Mouse (Mus musculus) ES-E14 (cell line): ENCODE measurements around the gene Ank3. TPM values are rescaled to one million over a fixed set of nuclear protein-coding genes. Genes with fewer than 3 reads are reported as not detected.

Source experiments
- DNase-seq: peaks from one replicate; pipeline ENCODE4 v3.0.0-alpha.2; 2013; ENCODE audit warnings: low read depth, low spot score
- H3K27ac ChIP-seq: 2 replicates; pipeline ENCODE4 v1.5.1; 2012; ENCODE audit warnings: low read depth, mild to moderate bottlenecking, low read length, moderate library complexity, mixed read lengths; ENCODE audit not compliant: poor library complexity, insufficient read depth, severe bottlenecking
- H3K36me3 ChIP-seq: 2 replicates; pipeline ENCODE4 v1.6.1; 2012; ENCODE audit warnings: mild to moderate bottlenecking, low read length, moderate library complexity, mixed read lengths; ENCODE audit not compliant: control insufficient read depth, poor library complexity, insufficient read depth, severe bottlenecking
- H3K4me1 ChIP-seq, 2 experiments: fragments of 150-350 bp in 1 of 2; sonication (generic) in 1 of 2; 2 replicates each; pipeline ENCODE4 v1.6.1; 2012; ENCODE audit warnings: low read length in 2 of 2, mild to moderate bottlenecking in 1 of 2, mixed read lengths in 1 of 2; ENCODE audit not compliant: control insufficient read depth in 2 of 2, insufficient read depth in 2 of 2, poor library complexity in 1 of 2
- H3K4me3 ChIP-seq, 2 experiments: fragments of 150-350 bp in 1 of 2; sonication (generic) in 1 of 2; 2 replicates each; pipeline ENCODE4 v1.5.1; 2012; ENCODE audit warnings: low read length in 2 of 2, low read depth in 1 of 2, mild to moderate bottlenecking in 1 of 2, mixed read lengths in 1 of 2; ENCODE audit not compliant: insufficient read depth in 1 of 2, poor library complexity in 1 of 2, severe bottlenecking in 1 of 2
- H3K9ac ChIP-seq: 2 replicates; pipeline ENCODE4 v1.6.1; 2012; ENCODE audit warnings: low read depth, mild to moderate bottlenecking, low read length, mixed read lengths; ENCODE audit not compliant: poor library complexity, insufficient read depth, severe bottlenecking
- H3K9me3 ChIP-seq: fragments of 150-350 bp; sonication (generic); 2 replicates; pipeline ENCODE4 v1.6.1; 2012; ENCODE audit warnings: low read depth, mild to moderate bottlenecking, low read length; ENCODE audit not compliant: control insufficient read depth, insufficient read depth
- CHD2 ChIP-seq: IDR thresholded peaks from 2 replicates; pipeline ENCODE4 v1.6.1; 2014; ENCODE audit warnings: mild to moderate bottlenecking, low read depth, low read length, inconsistent platforms
- HCFC1 ChIP-seq: IDR thresholded peaks from 2 replicates; pipeline ENCODE4 v1.6.1; 2012; ENCODE audit warnings: low read length, inconsistent platforms, borderline replicate concordance; ENCODE audit not compliant: insufficient read depth
- MAFK ChIP-seq: IDR thresholded peaks from 2 replicates; pipeline ENCODE4 v1.6.1; 2014; ENCODE audit warnings: mild to moderate bottlenecking, low read depth, low read length, inconsistent platforms; ENCODE audit not compliant: insufficient read depth
- ZC3H11A ChIP-seq: IDR thresholded peaks from 2 replicates; pipeline ENCODE4 v1.6.1; 2012; ENCODE audit warnings: low read depth, mild to moderate bottlenecking, inconsistent platforms, low read length, borderline replicate concordance
- ZNF384 ChIP-seq: IDR thresholded peaks from 2 replicates; pipeline ENCODE4 v1.6.1; 2012; ENCODE audit warnings: low read depth, low read length, inconsistent platforms
- in situ Hi-C, 2 experiments: fragments of 600-800 bp; cut with MboI; formaldehyde crosslinking; loops; one replicate each; pipeline ENCODE4 v1.15.1; 2025; ENCODE audit warnings: low sequenced_read_pairs in 2 of 2, inconsistent platforms in 1 of 2; ENCODE audit not compliant: unreplicated experiment in 2 of 2
- total RNA-seq: library from RNA; depleted of rRNA; stranded (reverse); fragments of 300-350 nt; gene quantifications from 2 replicates; pipeline ENCODE4 v1.2.3, GENCODE M21; 2012

The Ank3 gene
- total RNA-seq, 1 experiment, result 6.5 TPM

- DNase-seq, result no peak
- in situ Hi-C loops, result no loop called here
These were observed 330.3 kb downstream of the Ank3 start for GRCm38 (mm10) chr10:69728876-69729275.

GRCm38 (mm10) chr10:69730351-69730871 lies 331.8 kb downstream of the Ank3 start:
- TF ChIP-seq ZC3H11A (no peak), HCFC1 (no peak), ZNF384 (no peak), MAFK (no peak), CHD2 (no peak)
- Histone ChIP-seq H3K4me3 (no peak overlapping the region), H3K9ac (no peak overlapping the region), H3K4me1 (no peaks in the 10 kb centered on the region), H3K36me3 (no peaks in the 10 kb centered on the region), H3K27ac (no peak overlapping the region), H3K9me3 (no peaks in the 10 kb centered on the region)
- in situ Hi-C loops, result no loop called here
- DNase-seq, result no peak

More at GRCm38 (mm10) chr10:69728876-69729275, 330.3 kb downstream of the Ank3 start:
- Histone ChIP-seq H3K4me3 (no peak overlapping the region), H3K36me3 (no peaks in the 10 kb centered on the region), H3K27ac (no peak overlapping the region), H3K9me3 (no peaks in the 10 kb centered on the region), H3K4me1 (no peaks in the 10 kb centered on the region), H3K9ac (no peak overlapping the region)
- TF ChIP-seq CHD2 (no peak), MAFK (no peak), ZC3H11A (no peak), HCFC1 (no peak)

GRCm38 (mm10) chr10:69731341-69731740 lies 332.8 kb downstream of the Ank3 start:
- H3K36me3 ChIP-seq, result no peaks in the 10 kb centered on the region
- in situ Hi-C loops, result no loop called here
- TF ChIP-seq HCFC1, result no peak
- no peak for TF ChIP-seq MAFK
- TF ChIP-seq ZNF384, result no peak
- no peak for TF ChIP-seq CHD2
- TF ChIP-seq ZC3H11A, result no peak
- H3K4me3 ChIP-seq, result no peak overlapping the region
- no peak overlapping the region for H3K27ac ChIP-seq
- H3K9ac ChIP-seq, result no peak overlapping the region
- H3K9me3 ChIP-seq, result no peaks in the 10 kb centered on the region
- no peak for DNase-seq
- H3K4me1 ChIP-seq, result no peaks in the 10 kb centered on the region

- TF ChIP-seq MAFK, result no peak
- in situ Hi-C loops, result no loop called here
- H3K27ac ChIP-seq, result no peak overlapping the region
- H3K4me1 ChIP-seq, result no peaks in the 10 kb centered on the region
- no peak overlapping the region for H3K9ac ChIP-seq
- H3K9me3 ChIP-seq, result no peaks in the 10 kb centered on the region
- no peaks in the 10 kb centered on the region for H3K36me3 ChIP-seq
- no peak for DNase-seq
- H3K4me3 ChIP-seq, result no peak overlapping the region
These were observed 333.3 kb downstream of the Ank3 start for GRCm38 (mm10) chr10:69731863-69732262.

- no peaks in the 10 kb centered on the region for H3K36me3 ChIP-seq
- TF ChIP-seq HCFC1 (no peak), MAFK (no peak), ZC3H11A (no peak), CHD2 (no peak), ZNF384 (no peak)
- no peak overlapping the region for H3K27ac ChIP-seq
- no peak overlapping the region for H3K9ac ChIP-seq
- no peak for DNase-seq
- H3K4me1 ChIP-seq, result no peaks in the 10 kb centered on the region
- H3K9me3 ChIP-seq, result no peaks in the 10 kb centered on the region
- in situ Hi-C loops, result no loop called here
- no peak overlapping the region for H3K4me3 ChIP-seq
These were observed 337.7 kb downstream of the Ank3 start for GRCm38 (mm10) chr10:69736241-69736640.
